Mouse (Mus musculus): ENCODE data around the gene Herc6.

GRCm38 (mm10) chr6:57607999-57608398 is 27.2 kb downstream of the Herc6 start:
- no peak for TF ChIP-seq EP300 (optimal IDR thresholded peaks at IDR 0.05)
- no peak for TF ChIP-seq CTCF (IDR thresholded peaks at IDR 0.05; ENCODE audit: low read depth)
